Mouse (Mus musculus) bone marrow macrophage, adult 2 months (primary cell): Measurements from ENCODE around the gene Ppp1r18.

Experiments used
- CTCF ChIP-seq: IDR thresholded peaks from 2 replicates; pipeline ENCODE4 v1.5.1; 2012; ENCODE audit warnings: low read depth, mild to moderate bottlenecking, low read length, moderate library complexity
- POLR2A ChIP-seq: IDR thresholded peaks from 2 replicates; pipeline ENCODE4 v1.6.1; 2012; ENCODE audit warnings: mild to moderate bottlenecking, low read depth, low read length, borderline replicate concordance

DNA sequence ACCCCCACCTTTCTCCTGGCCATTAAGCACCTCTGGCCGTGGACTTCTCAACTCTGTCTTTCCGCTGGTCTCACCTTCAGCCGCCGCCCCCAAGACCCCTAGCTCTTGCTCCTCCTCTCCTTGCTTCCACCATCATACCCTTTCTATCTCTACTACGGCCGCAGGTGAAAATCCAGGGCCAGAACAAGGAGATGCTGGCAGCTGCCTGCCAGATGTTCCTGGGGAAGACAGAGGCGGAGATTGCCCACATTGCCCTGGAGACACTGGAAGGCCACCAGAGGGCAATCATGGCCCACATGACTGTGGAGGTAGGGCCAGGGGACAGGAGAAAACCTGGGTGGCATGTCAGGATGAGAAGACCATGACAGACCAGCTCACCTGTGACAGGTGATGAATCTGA lies 41.0 kb upstream of the Ppp1r18 start:
- TF ChIP-seq CTCF (no peak; the same call in 1 of the 2 replicates), POLR2A (no peak)
